Comparison of ENCODE assay signal across 27 mouse cellular contexts in the genomic region with DNA sequence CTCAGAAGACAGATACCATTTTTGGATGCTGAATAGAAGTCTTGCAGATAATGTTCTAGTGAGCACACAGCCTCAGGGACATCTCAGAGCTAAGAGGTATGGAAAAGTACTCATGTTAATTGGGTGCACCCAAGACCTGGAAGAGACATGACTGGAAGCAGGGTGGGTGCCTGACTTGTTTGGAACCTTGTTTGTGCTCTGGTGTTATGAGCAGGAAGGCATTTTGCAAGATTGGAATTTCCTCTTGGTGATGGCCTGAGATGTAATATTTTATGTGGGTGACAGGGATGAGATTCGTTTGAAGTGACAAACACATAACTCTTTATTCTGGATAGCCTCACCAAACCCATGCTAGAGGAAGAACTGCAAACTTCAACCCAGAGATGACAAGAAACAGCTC. TPM values are rescaled to one million over a fixed set of nuclear protein-coding genes. Genes with fewer than 3 reads are reported as not detected.
DNase-seq lines count a peak whose midpoint lies in the region; ATAC-seq and TF ChIP-seq lines count a peak whose summit lies in the region.
"Had no signal": no experiment of that assay in that cellular context is flagged by ENCODE, and none has a peak within 500 bp of the region (broad histone marks: within the 10 kb centered on the region; RNA-seq: fewer than 3 reads in every experiment).

No protein-coding gene starts in this region.

- no peaks in the 10 kb centered on the region for H3K27me3 ChIP-seq in kidney, embryonic 15.5 days
- H3K27me3 ChIP-seq in kidney, postnatal 0 days (ENCODE audit: insufficient read depth, low read length), result no peaks in the 10 kb centered on the region
- H3K27me3 ChIP-seq in kidney, embryonic 14.5 days (ENCODE audit: control insufficient read depth, insufficient read depth, low read length), result no peaks in the 10 kb centered on the region
- H3K27me3 ChIP-seq: embryonic facial prominence, embryonic 12.5 days; embryonic facial prominence, embryonic 15.5 days; forebrain, embryonic 12.5 days; forebrain, embryonic 15.5 days; heart, embryonic 13.5 days had no signal

- H3K9me3 ChIP-seq in kidney, embryonic 15.5 days (replicated peaks), result no peaks in the 10 kb centered on the region
- no peaks in the 10 kb centered on the region for H3K9me3 ChIP-seq in kidney, postnatal 0 days (replicated peaks; ENCODE audit: low read length)
- H3K9me3 ChIP-seq in kidney, embryonic 14.5 days (ENCODE audit: control insufficient read depth, low read length), result no peaks in the 10 kb centered on the region
- H3K9me3 ChIP-seq: embryonic facial prominence, embryonic 12.5 days; embryonic facial prominence, embryonic 15.5 days; forebrain, embryonic 12.5 days; forebrain, embryonic 15.5 days; heart, embryonic 13.5 days had no signal

- DNase-seq in kidney, adult 11 months, result peak; percentile 38
- DNase-seq in kidney, postnatal 0 days (ENCODE audit: low spot score), result peak; percentile 14
- DNase-seq in kidney, postnatal 10 days, result peak; percentile 15
- DNase-seq in kidney, postnatal 25 days, result peak; percentile 18 to 58
- DNase-seq in urinary bladder, postnatal 14 days (ENCODE audit: low spot score), result no peak
- DNase-seq: adrenal gland, adult 2 months; adrenal gland, postnatal 25 days; cerebellum, adult 18-20 months; cerebellum, adult 9-10 months; cerebellum, postnatal 14 days; gastrocnemius, adult 2 months; gastrocnemius, postnatal 14 days; heart, adult 18-20 months; heart, postnatal 14 days; heart, postnatal 4 days had no signal

- no peak overlapping the region for H3K4me2 ChIP-seq in kidney, embryonic 15.5 days
- H3K4me2 ChIP-seq in kidney, postnatal 0 days (ENCODE audit: low read length), result no peak overlapping the region
- no peak overlapping the region for H3K4me2 ChIP-seq in kidney, embryonic 14.5 days (replicated peaks; ENCODE audit: low read depth, low read length)
- H3K4me2 ChIP-seq: embryonic facial prominence, embryonic 12.5 days; embryonic facial prominence, embryonic 15.5 days; forebrain, embryonic 12.5 days; forebrain, embryonic 15.5 days; heart, embryonic 13.5 days; hindbrain, embryonic 14.5 days had no signal

- WGBS in kidney, embryonic 15.5 days, result 43% methylated on average over 1 of the region's 1 CpGs
- 49% methylated on average over 1 of the region's 1 CpGs for WGBS in kidney, postnatal 0 days
- 32% methylated on average over 1 of the region's 1 CpGs for WGBS in kidney, embryonic 14.5 days

- no peaks in the 10 kb centered on the region for H3K36me3 ChIP-seq in kidney, embryonic 15.5 days
- H3K36me3 ChIP-seq in kidney, postnatal 0 days (ENCODE audit: insufficient read depth, low read length), result no peaks in the 10 kb centered on the region
- H3K36me3 ChIP-seq in kidney, embryonic 14.5 days (ENCODE audit: control insufficient read depth, insufficient read depth, low read length), result no peaks in the 10 kb centered on the region
- H3K36me3 ChIP-seq: embryonic facial prominence, embryonic 12.5 days; embryonic facial prominence, embryonic 15.5 days; forebrain, embryonic 12.5 days; forebrain, embryonic 15.5 days; heart, embryonic 13.5 days had no signal

- no peak for TF ChIP-seq CTCF in kidney, postnatal 0 days (IDR thresholded peaks at IDR 0.05; ENCODE audit: low read depth)

- no peak for ATAC-seq in kidney, embryonic 15.5 days (replicated peaks; ENCODE audit: low FRiP score)
- no peak for ATAC-seq in kidney, postnatal 0 days (replicated peaks; ENCODE audit: low FRiP score, low read depth)
- no peak for ATAC-seq in kidney, embryonic 14.5 days (ENCODE audit: low FRiP score, low TSS enrichment)
- ATAC-seq in erythroid progenitor cell, adult 5-6 weeks (replicated peaks; ENCODE audit: low FRiP score, poor library complexity, severe bottlenecking), result no peak
- ATAC-seq: CD4-positive, CD25-positive, alpha-beta regulatory T cell, adult 4 months; forebrain, embryonic 15.5 days; hindbrain, postnatal 0 days had no signal

- H3K4me3 ChIP-seq in kidney, embryonic 15.5 days (replicated peaks), result no peak overlapping the region
- H3K4me3 ChIP-seq in kidney, postnatal 0 days (replicated peaks; ENCODE audit: low read depth, low read length), result no peak overlapping the region
- H3K4me3 ChIP-seq in kidney, embryonic 14.5 days (ENCODE audit: low read length), result no peak overlapping the region
- H3K4me3 ChIP-seq: embryonic facial prominence, embryonic 12.5 days; embryonic facial prominence, embryonic 15.5 days; forebrain, embryonic 12.5 days; forebrain, embryonic 15.5 days; gastrocnemius, adult 2 months; heart, embryonic 13.5 days had no signal

- no peak overlapping the region for H3K27ac ChIP-seq in kidney, embryonic 15.5 days
- no peak overlapping the region for H3K27ac ChIP-seq in kidney, postnatal 0 days
- H3K27ac ChIP-seq in kidney, embryonic 14.5 days (ENCODE audit: low read depth, low read length), result no peak overlapping the region
- H3K27ac ChIP-seq: embryonic facial prominence, embryonic 12.5 days; embryonic facial prominence, embryonic 15.5 days; forebrain, embryonic 12.5 days; forebrain, embryonic 15.5 days; gastrocnemius, adult 2 months; heart, embryonic 13.5 days; hindbrain, embryonic 14.5 days; hindbrain, postnatal 0 days had no signal

- no peaks in the 10 kb centered on the region for H3K4me1 ChIP-seq in kidney, embryonic 15.5 days
- no peaks in the 10 kb centered on the region for H3K4me1 ChIP-seq in kidney, postnatal 0 days (replicated peaks; ENCODE audit: insufficient read depth, low read length)
- no peaks in the 10 kb centered on the region for H3K4me1 ChIP-seq in kidney, embryonic 14.5 days (ENCODE audit: control insufficient read depth, insufficient read depth, low read length)
- H3K4me1 ChIP-seq: embryonic facial prominence, embryonic 12.5 days; embryonic facial prominence, embryonic 15.5 days; forebrain, embryonic 12.5 days; forebrain, embryonic 15.5 days; heart, embryonic 13.5 days had no signal

- no peak overlapping the region for H3K9ac ChIP-seq in kidney, embryonic 15.5 days
- H3K9ac ChIP-seq in kidney, postnatal 0 days (ENCODE audit: low read depth, low read length), result no peak overlapping the region
- no peak overlapping the region for H3K9ac ChIP-seq in kidney, embryonic 14.5 days (ENCODE audit: low read depth, low read length)
- H3K9ac ChIP-seq: embryonic facial prominence, embryonic 12.5 days; embryonic facial prominence, embryonic 15.5 days; forebrain, embryonic 12.5 days; forebrain, embryonic 15.5 days; heart, embryonic 13.5 days; hindbrain, embryonic 14.5 days had no signal

RNA-seq across cellular contexts. Expression of a gene that starts 53.7 kb away (rescaled TPM):
- 6.2 and 6.8 TPM in 2 replicates for polyA plus RNA-seq in kidney, embryonic 15.5 days (2015; fragmentation: Nextera tagmentation; extraction: Ambion mirVana)
- 5.6 and 6.2 TPM in 2 replicates for polyA plus RNA-seq in kidney, postnatal 0 days (2015; fragmentation: Nextera tagmentation; extraction: Ambion mirVana)
- 4.4 and 8.7 TPM in 2 replicates for polyA plus RNA-seq in kidney, embryonic 14.5 days (2014; fragmentation: Nextera tagmentation; extraction: Ambion mirVana)
- 7.6 and 13.4 TPM in 2 replicates for total RNA-seq in erythroid progenitor cell, adult 5-6 weeks (2015; ENCODE audit: low replicate concordance)
- total RNA-seq in erythroid progenitor cell, adult 5-6 weeks (2017; ENCODE audit: low replicate concordance), result 3.3 and 5.8 TPM in 2 replicates
- polyA plus RNA-seq: C2C12 had no signal
